Mouse (Mus musculus): ENCODE results near the gene Ryr1. TPM values are rescaled to one million over a fixed set of nuclear protein-coding genes. Genes with fewer than 3 reads are reported as not detected.

The Ryr1 gene
- polyA plus RNA-seq, 1 experiment from 2014 or later, result 2.5 TPM

- under 1% methylated on average over 36 of the region's 36 CpGs for WGBS
- Histone ChIP-seq H3K4me2 (ENCODE audit: low read depth, severe bottlenecking) (peak within 1 kb of the TSS; percentile 95), H3K4me1 (ENCODE audit: control insufficient read depth, insufficient read depth, low read length) (peaks cover 12% of the 10 kb centered on the region), H3K36me3 (ENCODE audit: control insufficient read depth, insufficient read depth, low read length) (peaks cover 19% of the 10 kb centered on the region; the same call in 1 of the 2 replicates), H3K27me3 (ENCODE audit: control insufficient read depth, insufficient read depth, low read length) (no peaks in the 10 kb centered on the region), H3K9me3 (ENCODE audit: control insufficient read depth, low read length) (no peaks in the 10 kb centered on the region), H3K9ac (ENCODE audit: low read length) (peak within 1 kb of the TSS; percentile 80), H3K4me3 (ENCODE audit: low read depth, low read length) (peak within 1 kb of the TSS; percentile 92), H3K27ac (replicated peaks; ENCODE audit: low read depth, low read length) (peak within 1 kb of the TSS; percentile 53; the same call in 1 of the 2 replicates)
- ATAC-seq (ENCODE audit: insufficient number of reproducible peaks, low FRiP score, low TSS enrichment, low read depth), result peak; percentile 92
- peak; percentile 97 for DNase-seq (ENCODE audit: low spot score)
These were observed 143.2 kb downstream of the Ryr1 start, which contains the start of the genes Eif3k and Map4k1 for GRCm38 (mm10) chr7:28981651-28982273. TSS of gene Eif3k (minus strand) at chr7:28981864. TSS of gene Map4k1 (plus strand) at chr7:28982050.

GRCm38 (mm10) chr7:28977556-28977955 lies 147.4 kb downstream of the Ryr1 start:
- Histone ChIP-seq H3K27me3 (ENCODE audit: control insufficient read depth, insufficient read depth, low read length) (no peaks in the 10 kb centered on the region), H3K27ac (replicated peaks; ENCODE audit: low read depth, low read length) (no peak overlapping the region), H3K4me3 (ENCODE audit: low read depth, low read length) (no peak overlapping the region), H3K4me2 (ENCODE audit: low read depth, severe bottlenecking) (no peak overlapping the region), H3K9ac (ENCODE audit: low read length) (no peak overlapping the region), H3K36me3 (ENCODE audit: control insufficient read depth, insufficient read depth, low read length) (peaks cover 31% of the 10 kb centered on the region; the same call in 1 of the 2 replicates), H3K9me3 (ENCODE audit: control insufficient read depth, low read length) (no peaks in the 10 kb centered on the region), H3K4me1 (ENCODE audit: control insufficient read depth, insufficient read depth, low read length) (peaks cover 4% of the 10 kb centered on the region)
- no peak for ATAC-seq (ENCODE audit: insufficient number of reproducible peaks, low FRiP score, low TSS enrichment, low read depth)
- WGBS, result 97% methylated on average over 9 of the region's 9 CpGs
- no peak for DNase-seq (ENCODE audit: low spot score)

GRCm38 (mm10) chr7:28973025-28973424 lies 152.0 kb downstream of the Ryr1 start:
- Histone ChIP-seq H3K9ac (ENCODE audit: low read length) (no peak overlapping the region), H3K4me1 (ENCODE audit: control insufficient read depth, insufficient read depth, low read length) (no peaks in the 10 kb centered on the region), H3K27me3 (ENCODE audit: control insufficient read depth, insufficient read depth, low read length) (no peaks in the 10 kb centered on the region), H3K4me3 (ENCODE audit: low read depth, low read length) (no peak overlapping the region), H3K9me3 (ENCODE audit: control insufficient read depth, low read length) (no peaks in the 10 kb centered on the region), H3K36me3 (ENCODE audit: control insufficient read depth, insufficient read depth, low read length) (peaks cover 27% of the 10 kb centered on the region), H3K4me2 (ENCODE audit: low read depth, severe bottlenecking) (no peak overlapping the region), H3K27ac (replicated peaks; ENCODE audit: low read depth, low read length) (no peak overlapping the region)
- DNase-seq (ENCODE audit: low spot score), result no peak
- ATAC-seq (ENCODE audit: insufficient number of reproducible peaks, low FRiP score, low TSS enrichment, low read depth), result no peak
- WGBS, result 84% methylated on average over 8 of the region's 8 CpGs

- no peaks in the 10 kb centered on the region for H3K27me3 ChIP-seq (ENCODE audit: control insufficient read depth, insufficient read depth, low read length)
- DNase-seq (ENCODE audit: low spot score), result peak; percentile 91
- H3K4me1 ChIP-seq (ENCODE audit: control insufficient read depth, insufficient read depth, low read length), result no peaks in the 10 kb centered on the region
- no peak overlapping the region for H3K4me2 ChIP-seq (ENCODE audit: low read depth, severe bottlenecking)
- no peaks in the 10 kb centered on the region for H3K9me3 ChIP-seq (ENCODE audit: control insufficient read depth, low read length)
- no peak overlapping the region for H3K27ac ChIP-seq (replicated peaks; ENCODE audit: low read depth, low read length)
- no peak overlapping the region for H3K4me3 ChIP-seq (ENCODE audit: low read depth, low read length)
- WGBS, result 68% methylated on average over 8 of the region's 8 CpGs
- H3K36me3 ChIP-seq (ENCODE audit: control insufficient read depth, insufficient read depth, low read length), result peaks cover 23% of the 10 kb centered on the region
- ATAC-seq (ENCODE audit: insufficient number of reproducible peaks, low FRiP score, low TSS enrichment, low read depth), result no peak
- no peak overlapping the region for H3K9ac ChIP-seq (ENCODE audit: low read length)
These were observed 152.4 kb downstream of the Ryr1 start for GRCm38 (mm10) chr7:28972542-28972985.

- no peak overlapping the region for H3K27ac ChIP-seq (replicated peaks; ENCODE audit: low read depth, low read length)
- no peak for DNase-seq (ENCODE audit: low spot score)
- no peak overlapping the region for H3K9ac ChIP-seq (ENCODE audit: low read length)
- WGBS, result 83% methylated on average over 6 of the region's 6 CpGs
- H3K4me1 ChIP-seq (ENCODE audit: control insufficient read depth, insufficient read depth, low read length), result no peaks in the 10 kb centered on the region
- no peak overlapping the region for H3K4me3 ChIP-seq (ENCODE audit: low read depth, low read length)
- no peak overlapping the region for H3K4me2 ChIP-seq (ENCODE audit: low read depth, severe bottlenecking)
- no peaks in the 10 kb centered on the region for H3K27me3 ChIP-seq (ENCODE audit: control insufficient read depth, insufficient read depth, low read length)
- no peak for ATAC-seq (ENCODE audit: insufficient number of reproducible peaks, low FRiP score, low TSS enrichment, low read depth)
- H3K9me3 ChIP-seq (ENCODE audit: control insufficient read depth, low read length), result no peaks in the 10 kb centered on the region
- H3K36me3 ChIP-seq (ENCODE audit: control insufficient read depth, insufficient read depth, low read length), result peaks cover 19% of the 10 kb centered on the region
These were observed 153.2 kb downstream of the Ryr1 start for GRCm38 (mm10) chr7:28971770-28972269.

GRCm38 (mm10) chr7:28971029-28971428 lies 153.9 kb downstream of the Ryr1 start:
- Histone ChIP-seq H3K9ac (ENCODE audit: low read length) (no peak overlapping the region), H3K4me3 (ENCODE audit: low read depth, low read length) (no peak overlapping the region), H3K9me3 (ENCODE audit: control insufficient read depth, low read length) (no peaks in the 10 kb centered on the region), H3K27me3 (ENCODE audit: control insufficient read depth, insufficient read depth, low read length) (no peaks in the 10 kb centered on the region), H3K27ac (replicated peaks; ENCODE audit: low read depth, low read length) (no peak overlapping the region), H3K4me2 (ENCODE audit: low read depth, severe bottlenecking) (no peak overlapping the region), H3K4me1 (ENCODE audit: control insufficient read depth, insufficient read depth, low read length) (no peaks in the 10 kb centered on the region), H3K36me3 (ENCODE audit: control insufficient read depth, insufficient read depth, low read length) (peaks cover 17% of the 10 kb centered on the region)
- DNase-seq (ENCODE audit: low spot score), result no peak
- 92% methylated on average over 7 of the region's 7 CpGs for WGBS
- ATAC-seq (ENCODE audit: insufficient number of reproducible peaks, low FRiP score, low TSS enrichment, low read depth), result no peak

GRCm38 (mm10) chr7:28969672-28970394 lies 155.1 kb downstream of the Ryr1 start:
- peaks cover 16% of the 10 kb centered on the region for H3K36me3 ChIP-seq (ENCODE audit: control insufficient read depth, insufficient read depth, low read length)

GRCm38 (mm10) chr7:28969271-28969670 lies 155.7 kb downstream of the Ryr1 start:
- ATAC-seq (ENCODE audit: insufficient number of reproducible peaks, low FRiP score, low TSS enrichment, low read depth) (no peak), DNase-seq (ENCODE audit: low spot score) (no peak)
- WGBS, result 100% methylated on average over 1 of the region's 1 CpGs
- Histone ChIP-seq H3K4me3 (ENCODE audit: low read depth, low read length) (no peak overlapping the region), H3K9ac (ENCODE audit: low read length) (no peak overlapping the region), H3K27me3 (ENCODE audit: control insufficient read depth, insufficient read depth, low read length) (no peaks in the 10 kb centered on the region), H3K4me1 (ENCODE audit: control insufficient read depth, insufficient read depth, low read length) (no peaks in the 10 kb centered on the region), H3K27ac (replicated peaks; ENCODE audit: low read depth, low read length) (no peak overlapping the region), H3K9me3 (ENCODE audit: control insufficient read depth, low read length) (no peaks in the 10 kb centered on the region), H3K36me3 (ENCODE audit: control insufficient read depth, insufficient read depth, low read length) (peaks cover 13% of the 10 kb centered on the region), H3K4me2 (ENCODE audit: low read depth, severe bottlenecking) (no peak overlapping the region)

More at GRCm38 (mm10) chr7:28969672-28970394, 155.1 kb downstream of the Ryr1 start:
- peak; percentile 35; the same call in 1 of the 2 replicates for ATAC-seq (ENCODE audit: insufficient number of reproducible peaks, low FRiP score, low TSS enrichment, low read depth)
- DNase-seq (ENCODE audit: low spot score), result no peak
- H3K27me3 ChIP-seq (ENCODE audit: control insufficient read depth, insufficient read depth, low read length), result no peaks in the 10 kb centered on the region
- H3K27ac ChIP-seq (replicated peaks; ENCODE audit: low read depth, low read length), result no peak overlapping the region
- H3K9me3 ChIP-seq (ENCODE audit: control insufficient read depth, low read length), result no peaks in the 10 kb centered on the region
- no peak overlapping the region for H3K4me3 ChIP-seq (ENCODE audit: low read depth, low read length)
- 75% methylated on average over 12 of the region's 12 CpGs for WGBS
- no peaks in the 10 kb centered on the region for H3K4me1 ChIP-seq (ENCODE audit: control insufficient read depth, insufficient read depth, low read length)
- H3K9ac ChIP-seq (ENCODE audit: low read length), result no peak overlapping the region
- H3K4me2 ChIP-seq (ENCODE audit: low read depth, severe bottlenecking), result no peak overlapping the region
